25 mouse cellular contexts compared by ENCODE assay signal in the genomic region with DNA sequence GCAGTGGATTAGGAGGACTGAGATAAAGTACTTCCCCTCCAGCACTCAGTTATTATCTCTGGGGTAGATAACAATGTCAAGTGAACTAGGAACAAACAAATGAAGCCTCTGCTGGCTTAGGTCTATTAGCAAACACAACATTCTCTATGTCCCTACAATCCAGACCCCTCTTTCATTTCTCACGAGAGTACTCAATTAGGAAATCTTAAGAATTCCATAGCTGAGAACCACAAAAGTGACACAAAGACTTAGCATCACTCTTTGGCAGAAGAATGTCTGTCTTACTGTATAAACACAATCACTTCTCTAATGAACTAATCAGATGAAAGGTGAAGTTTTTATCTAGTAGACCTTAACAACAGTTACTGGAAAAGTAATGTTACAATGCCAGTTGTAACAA.
"Had no signal": no experiment of that assay in that cellular context is flagged by ENCODE, and none has a peak within 500 bp of the region (broad histone marks: within the 10 kb centered on the region; RNA-seq: fewer than 3 reads in every experiment).

No protein-coding gene starts in this region.

- H3K27me3 ChIP-seq: hindbrain, embryonic 12.5 days; intestine, embryonic 15.5 days; limb, embryonic 12.5 days; liver, embryonic 13.5 days; liver, embryonic 15.5 days had no signal

- H3K36me3 ChIP-seq: intestine, embryonic 15.5 days; liver, embryonic 13.5 days; liver, embryonic 15.5 days had no signal

- H3K9ac ChIP-seq: hindbrain, embryonic 12.5 days; hindbrain, embryonic 14.5 days; intestine, embryonic 15.5 days; limb, embryonic 12.5 days; liver, embryonic 13.5 days; liver, embryonic 15.5 days had no signal

- H3K27ac ChIP-seq: heart, adult 2 months; hindbrain, embryonic 10.5 days; hindbrain, embryonic 12.5 days; hindbrain, embryonic 14.5 days; intestine, embryonic 15.5 days; left cerebral cortex, adult 2 months; limb, embryonic 10.5 days; limb, embryonic 12.5 days; liver, embryonic 13.5 days; liver, embryonic 15.5 days had no signal

- H3K4me3 ChIP-seq: heart, adult 2 months; hindbrain, embryonic 10.5 days; hindbrain, embryonic 12.5 days; intestine, embryonic 15.5 days; left cerebral cortex, adult 2 months; limb, embryonic 10.5 days; limb, embryonic 12.5 days; liver, embryonic 13.5 days; liver, embryonic 15.5 days had no signal

- H3K4me1 ChIP-seq: hindbrain, embryonic 10.5 days; limb, embryonic 10.5 days; limb, embryonic 12.5 days; liver, embryonic 13.5 days; liver, embryonic 15.5 days had no signal

- DNase-seq: gastrocnemius, postnatal 14 days; heart, adult 2 months; heart, postnatal 10 days; heart, postnatal 4 days; kidney, adult 18-20 months; kidney, adult 8-10 months; kidney, postnatal 10 days; kidney, postnatal 25 days; kidney, postnatal 4 days; layer of hippocampus, adult 9-11 months; liver; liver, embryonic 13.5 days had no signal

- H3K4me2 ChIP-seq: heart, embryonic 11.5 days; hindbrain, embryonic 12.5 days; hindbrain, embryonic 14.5 days; intestine, embryonic 15.5 days; limb, embryonic 12.5 days; liver, embryonic 11.5 days; liver, embryonic 13.5 days; liver, embryonic 15.5 days had no signal

- H3K9me3 ChIP-seq: hindbrain, embryonic 10.5 days; hindbrain, embryonic 12.5 days; intestine, embryonic 15.5 days; limb, embryonic 10.5 days; limb, embryonic 12.5 days; liver, embryonic 13.5 days; liver, embryonic 15.5 days had no signal

- ATAC-seq: hindbrain, embryonic 16.5 days; inflammation-experienced regulatory T-cells, adult 6 months; intestine, embryonic 15.5 days; intestine, postnatal 0 days had no signal
